Mouse (Mus musculus) left cerebral cortex, adult 8-10 months (tissue): ENCODE results near the gene Vmn1r71. TPM values are rescaled to one million over a fixed set of nuclear protein-coding genes. Genes with fewer than 3 reads are reported as not detected.
"Not testable (repeated sequence)": the region's sequence is repeated elsewhere in the genome, so short reads cannot be mapped to it uniquely, and the experiment has no call there.

Experiments used
- DNase-seq, 2 experiments: peaks; one replicate each; pipeline ENCODE4 v3.0.0; 2022; ENCODE audit warnings: low spot score in 2 of 2
- total RNA-seq, 4 experiments: library from RNA; stranded (reverse); gene quantifications; 2 replicates each; pipeline ENCODE4 v1.2.4; 2022

The Vmn1r71 gene
- total RNA-seq: not detected

DNA sequence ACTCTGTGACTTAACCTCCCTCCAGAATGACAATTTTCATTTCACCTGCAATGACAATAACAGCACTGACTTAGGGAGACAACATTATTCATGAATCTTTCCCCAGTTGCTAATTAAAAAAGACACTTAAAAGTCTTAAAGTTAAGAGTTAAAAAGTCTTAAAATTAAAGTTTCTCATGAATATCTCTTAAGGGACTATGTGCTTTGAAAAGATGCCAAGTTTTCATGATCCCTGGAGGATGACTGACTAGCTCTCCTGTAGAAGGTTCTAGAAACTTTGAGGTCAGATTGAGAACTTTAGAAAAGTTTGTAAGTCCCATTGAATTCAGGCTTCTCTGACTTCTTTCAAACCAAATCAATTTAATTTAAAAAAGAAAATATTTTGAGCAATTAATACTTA, at the start of gene Vmn1r71:
Gene Vmn1r71 (minus strand): TSS at position 101 of the 400 bp plus-strand sequence.
- no peak for DNase-seq

DNA sequence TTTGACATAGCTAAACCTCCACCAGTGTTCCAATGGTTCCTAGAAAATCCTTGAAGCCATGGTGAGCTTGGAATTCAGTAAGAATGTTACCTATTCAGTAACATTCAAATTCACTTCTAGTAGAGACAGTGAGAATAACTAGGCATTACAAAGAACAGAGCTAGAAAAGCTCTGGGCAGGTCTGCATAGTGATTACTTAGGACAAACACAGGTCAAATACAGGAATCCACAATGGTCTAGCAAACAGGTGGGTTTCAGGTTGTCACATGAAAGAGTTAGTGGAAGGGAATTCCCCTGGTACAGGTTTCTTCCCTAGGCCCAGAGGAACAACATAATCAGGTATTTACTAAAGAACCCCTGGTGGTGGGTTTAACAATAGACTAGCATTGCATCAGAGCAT, 3.4 kb upstream of the Vmn1r71 start:
- DNase-seq: not testable (repeated sequence)

Other genes with a start within 250 kb of the Vmn1r71 start
- gene Vmn1r68, start 195.9 kb downstream of the Vmn1r71 start, total RNA-seq: not detected
- gene Vmn1r69, start 140.7 kb downstream of the Vmn1r71 start, total RNA-seq: not detected
- not detected for gene Vmn1r70, start 122.8 kb downstream of the Vmn1r71 start, total RNA-seq
- gene Nlrp4b, start 66.6 kb downstream of the Vmn1r71 start, total RNA-seq: not detected
- not detected for gene Zscan4b, start 150.7 kb upstream of the Vmn1r71 start, total RNA-seq